Mouse (Mus musculus) bone marrow, adult 2 months (tissue): Measurements from ENCODE around the gene Ccdc6.
"Not testable (repeated sequence)": the region's sequence is repeated elsewhere in the genome, so short reads cannot be mapped to it uniquely, and the experiment has no call there.

ENCODE experiments used
- CTCF ChIP-seq: fragments of 200-500 bp; IDR thresholded peaks from 2 replicates; pipeline ENCODE4 v1.5.1; 2011; ENCODE audit warnings: low read length, control low read depth; ENCODE audit not compliant: control insufficient read depth, insufficient read depth
- POLR2A ChIP-seq: fragments of 200-500 bp; IDR thresholded peaks from 2 replicates; pipeline ENCODE4 v1.6.1; 2011; ENCODE audit warnings: low read depth, mild to moderate bottlenecking, control low read depth, low read length, borderline replicate concordance; ENCODE audit not compliant: control insufficient read depth

DNA sequence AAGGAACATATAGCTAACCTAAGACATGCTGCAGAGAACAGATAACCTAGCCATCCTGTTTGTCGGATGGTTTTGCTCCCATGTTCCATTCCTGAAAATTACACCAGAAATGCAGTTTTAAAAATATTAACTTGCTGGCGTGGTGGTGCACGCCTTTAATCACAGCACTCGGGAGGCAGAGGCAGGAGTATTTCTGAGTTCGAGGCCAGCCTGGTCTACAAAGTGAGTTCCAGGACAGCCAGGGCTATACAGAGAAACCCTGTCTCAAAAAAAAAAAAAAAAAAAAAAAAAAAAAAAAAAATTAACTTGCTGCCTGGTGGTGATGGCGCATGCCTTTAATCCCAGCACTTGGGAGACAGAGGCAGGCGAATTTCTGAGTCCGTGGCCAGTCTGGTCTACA is 125.3 kb downstream of the Ccdc6 start:
- TF ChIP-seq CTCF, POLR2A: not testable (repeated sequence)
